Mouse (Mus musculus) liver, adult 2 months (tissue): Measurements from ENCODE around the gene Gm20403. TPM values are rescaled to one million over a fixed set of nuclear protein-coding genes. Genes with fewer than 3 reads are reported as not detected.

Experiments
- DNase-seq: peaks from one replicate; pipeline ENCODE4 v3.0.0-alpha.2; 2011; ENCODE audit warnings: low read depth, low spot score; ENCODE audit errors: extremely low read depth
- H3K27ac ChIP-seq: fragments of 200-500 bp; replicated peaks from 2 replicates; pipeline ENCODE4 v1.5.1; 2012; ENCODE audit warnings: low read depth, mild to moderate bottlenecking, control low read depth, inconsistent platforms, low read length; ENCODE audit not compliant: insufficient read depth
- H3K27me3 ChIP-seq: fragments of 200-500 bp; 2 replicates; pipeline ENCODE4 v1.6.1; 2012; ENCODE audit warnings: mild to moderate bottlenecking, moderate library complexity, low read length, inconsistent platforms; ENCODE audit not compliant: control insufficient read depth, insufficient read depth
- H3K36me3 ChIP-seq: fragments of 200-500 bp; 2 replicates; pipeline ENCODE4 v1.6.1; 2012; ENCODE audit warnings: low read length, inconsistent platforms; ENCODE audit not compliant: control insufficient read depth, insufficient read depth
- H3K4me1 ChIP-seq: fragments of 200-500 bp; 2 replicates; pipeline ENCODE4 v1.6.1; 2011; ENCODE audit warnings: low read length; ENCODE audit not compliant: control insufficient read depth, insufficient read depth
- H3K4me3 ChIP-seq: fragments of 200-500 bp; 2 replicates; pipeline ENCODE4 v1.5.1; 2011; ENCODE audit warnings: low read depth, mild to moderate bottlenecking, control low read depth, low read length, moderate library complexity; ENCODE audit not compliant: insufficient read depth
- H3K79me2 ChIP-seq: fragments of 200-500 bp; 2 replicates; pipeline ENCODE4 v1.6.1; 2012; ENCODE audit warnings: inconsistent platforms, mild to moderate bottlenecking, low read length, moderate library complexity; ENCODE audit not compliant: control insufficient read depth, insufficient read depth
- H3K9ac ChIP-seq: fragments of 200-500 bp; 2 replicates; pipeline ENCODE4 v1.6.1; 2012; ENCODE audit warnings: low read depth, mild to moderate bottlenecking, control low read depth, inconsistent platforms, low read length
- CTCF ChIP-seq: fragments of 200-500 bp; IDR thresholded peaks from 2 replicates; pipeline ENCODE4 v1.5.1; 2011; ENCODE audit warnings: low read depth, low read length, control low read depth
- POLR2A ChIP-seq: fragments of 200-500 bp; IDR thresholded peaks from 2 replicates; pipeline ENCODE4 v1.6.1; 2011; ENCODE audit warnings: low read length, control low read depth; ENCODE audit not compliant: insufficient read depth; ENCODE audit errors: extremely low read depth
- whole genome bisulfite sequencing: fragments of 180-500 bp; shearing (Covaris S2); methylation state at CpG from one replicate; pipeline ENCODE4 v1.1.7; 2018; 5-methylcytosine and 5-hydroxymethylcytosine counted together
- polyA plus RNA-seq: library from polyadenylated mRNA; depleted of rRNA; stranded (reverse); fragments of >200 nt; gene quantifications from 2 replicates; pipeline ENCODE4 v1.2.3, GENCODE M21; 2012
- total RNA-seq: library from RNA; depleted of rRNA; stranded (reverse); fragments of >200 nt; gene quantifications from 2 replicates; pipeline ENCODE4 v1.2.3, GENCODE M21; 2014

Gene Gm20403
- total and polyA plus RNA-seq, 2 experiments: not detected

DNA sequence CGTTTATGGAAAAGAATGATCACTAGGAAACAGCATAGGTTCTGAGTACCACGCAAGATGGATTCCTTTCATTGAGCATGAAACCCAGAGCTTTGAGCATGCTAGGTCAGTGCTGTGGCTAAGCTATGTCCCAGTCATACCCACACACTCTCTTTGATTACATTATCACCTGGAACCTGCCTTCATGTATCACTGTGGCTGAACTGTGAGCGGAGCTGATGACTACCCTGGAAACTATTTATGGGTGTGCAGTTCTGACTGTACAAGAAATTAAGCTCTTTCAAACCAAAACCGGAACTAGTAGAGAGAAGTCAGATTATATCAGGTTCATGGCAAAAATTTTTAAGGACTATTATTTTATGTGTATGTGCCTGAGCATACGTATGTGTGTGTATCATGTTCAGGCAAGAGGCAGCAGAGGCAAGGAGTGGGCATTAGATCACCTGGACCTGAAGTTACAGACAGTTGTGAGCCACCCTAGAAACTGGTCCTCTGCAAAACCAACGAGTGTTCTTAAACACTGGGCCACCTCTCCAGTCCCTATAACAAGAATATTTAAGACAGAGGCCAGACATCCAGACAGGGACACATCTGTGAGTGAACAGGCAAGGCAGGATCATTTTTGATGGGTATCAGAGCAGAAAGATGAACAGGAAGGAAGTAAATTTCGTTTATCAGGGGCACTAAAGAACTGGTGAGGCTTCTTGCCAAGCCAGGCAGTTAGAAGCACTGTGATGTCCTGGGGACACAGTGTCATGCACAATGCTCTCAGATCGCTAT, 30.2 kb upstream of the Gm20403 start:
- Histone ChIP-seq H3K4me1 (no peaks in the 10 kb centered on the region), H3K36me3 (no peaks in the 10 kb centered on the region), H3K9ac (no peak overlapping the region), H3K27me3 (no peaks in the 10 kb centered on the region), H3K4me3 (no peak overlapping the region), H3K79me2 (no peaks in the 10 kb centered on the region), H3K27ac (no peak overlapping the region)
- 76% methylated on average over 8 of the region's 8 CpGs for WGBS
- DNase-seq: no peak
- TF ChIP-seq POLR2A (no peak), CTCF (no peak)

DNA sequence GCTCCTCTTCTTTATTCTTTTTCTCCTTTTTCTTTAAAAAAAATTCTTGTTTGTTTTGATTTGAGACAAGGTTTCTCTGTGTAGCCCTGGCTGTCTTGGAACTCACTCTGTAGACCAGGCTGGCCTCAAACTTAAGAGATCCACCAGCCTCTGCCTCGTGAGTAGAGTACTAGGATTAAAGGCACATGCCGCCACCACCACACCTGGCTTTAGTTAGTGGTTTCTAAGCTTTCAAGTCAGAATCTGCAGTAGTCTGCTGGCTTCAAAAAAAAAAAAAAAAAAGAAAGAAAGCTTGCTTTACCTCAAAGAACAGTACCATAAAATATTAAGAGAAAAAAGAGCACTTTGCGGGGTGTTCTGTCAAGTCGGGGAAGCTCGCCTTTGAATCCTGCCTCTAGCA, 29.1 kb upstream of the Gm20403 start:
- DNase-seq: no peak
- 94% methylated on average over 5 of the region's 5 CpGs for WGBS
- TF ChIP-seq CTCF (no peak), POLR2A (no peak)

DNA sequence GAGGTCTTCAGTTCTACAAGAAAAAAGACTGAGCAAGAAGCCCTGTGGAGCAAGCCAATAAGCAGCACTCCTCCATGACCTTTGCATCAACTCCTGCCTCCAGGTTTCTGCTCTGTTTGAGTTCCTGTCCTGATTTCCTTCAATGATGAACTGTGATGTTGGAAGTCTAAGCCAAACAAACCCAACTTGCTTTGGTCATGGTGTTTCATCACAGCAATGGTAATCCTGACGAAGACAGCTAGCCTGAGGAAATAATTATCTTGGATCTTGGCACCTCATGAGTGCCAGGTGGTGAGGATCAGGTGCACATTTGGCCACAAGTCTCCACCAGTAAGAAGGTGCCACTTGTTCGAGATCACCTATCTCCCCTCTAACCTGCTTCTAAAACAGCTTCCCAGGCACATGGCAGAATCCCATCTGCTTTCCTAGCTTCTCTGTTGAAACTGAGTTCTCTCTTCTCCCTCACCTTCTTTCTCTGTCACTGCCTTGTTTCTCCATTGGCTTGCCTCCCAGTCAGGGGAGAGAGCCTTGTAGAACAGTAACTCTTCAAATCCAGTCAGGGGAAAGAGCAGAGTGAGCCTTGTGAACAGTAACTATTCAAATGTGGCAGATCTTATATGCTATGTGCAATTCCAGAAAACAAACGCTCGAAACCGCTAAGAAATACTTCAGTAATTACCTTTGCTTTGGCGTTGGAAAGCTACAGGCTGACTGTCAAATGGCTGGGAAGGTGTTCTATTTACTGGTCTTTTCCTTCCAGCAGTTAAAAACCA, 27.5 kb upstream of the Gm20403 start, which contains the start of gene Baz1a:
Baz1a (minus strand) TSS at position 723 of the 773 bp plus-strand sequence.
- 84% methylated on average over 6 of the region's 6 CpGs for WGBS
- no peak within 1 kb of the TSS for H3K4me3 ChIP-seq

More for the DNA sequence above, 29.1 kb upstream of the Gm20403 start:
- H3K4me3 ChIP-seq: no peak overlapping the region
- no peak overlapping the region for H3K27ac ChIP-seq
- H3K79me2 ChIP-seq: no peaks in the 10 kb centered on the region
- no peaks in the 10 kb centered on the region for H3K4me1 ChIP-seq
- no peaks in the 10 kb centered on the region for H3K27me3 ChIP-seq
- H3K9ac ChIP-seq: no peak overlapping the region
- H3K36me3 ChIP-seq: no peaks in the 10 kb centered on the region

DNA sequence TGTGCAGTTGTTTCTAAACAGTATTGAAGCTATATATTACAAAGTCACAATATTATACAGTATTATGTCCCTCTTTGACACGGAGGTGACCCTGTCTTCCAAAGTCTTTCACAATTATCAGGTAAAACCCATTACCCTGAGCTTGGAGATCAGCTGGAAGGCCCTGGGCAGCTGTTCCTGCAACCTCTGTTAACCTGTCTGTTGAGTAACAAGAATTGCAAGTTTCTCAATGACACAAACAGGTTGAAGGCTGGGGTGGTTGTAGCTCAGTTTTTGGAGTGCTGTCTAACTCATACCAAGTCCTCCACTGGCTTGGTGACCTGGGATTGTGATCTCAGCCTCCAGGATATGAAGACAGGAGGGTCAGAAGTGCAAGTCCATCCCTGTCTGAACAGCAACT, 26.7 kb upstream of the Gm20403 start:
- Histone ChIP-seq H3K79me2 (no peaks in the 10 kb centered on the region), H3K27ac (no peak overlapping the region), H3K4me3 (no peak overlapping the region), H3K27me3 (no peaks in the 10 kb centered on the region), H3K9ac (no peak overlapping the region), H3K36me3 (no peaks in the 10 kb centered on the region), H3K4me1 (no peaks in the 10 kb centered on the region)
- DNase-seq: peak; percentile 61
- TF ChIP-seq CTCF: no peak
- no peak for TF ChIP-seq POLR2A
- 22% methylated on average over 1 of the region's 1 CpGs for WGBS

More for the DNA sequence above, 27.5 kb upstream of the Gm20403 start, which contains the start of gene Baz1a:
- Histone ChIP-seq H3K79me2 (no peaks in the 10 kb centered on the region), H3K9ac (no peak within 1 kb of the TSS), H3K27me3 (no peaks in the 10 kb centered on the region), H3K27ac (no peak within 1 kb of the TSS), H3K36me3 (no peaks in the 10 kb centered on the region), H3K4me1 (no peaks in the 10 kb centered on the region)
- no peak for DNase-seq
- TF ChIP-seq POLR2A (no peak), CTCF (no peak)

DNA sequence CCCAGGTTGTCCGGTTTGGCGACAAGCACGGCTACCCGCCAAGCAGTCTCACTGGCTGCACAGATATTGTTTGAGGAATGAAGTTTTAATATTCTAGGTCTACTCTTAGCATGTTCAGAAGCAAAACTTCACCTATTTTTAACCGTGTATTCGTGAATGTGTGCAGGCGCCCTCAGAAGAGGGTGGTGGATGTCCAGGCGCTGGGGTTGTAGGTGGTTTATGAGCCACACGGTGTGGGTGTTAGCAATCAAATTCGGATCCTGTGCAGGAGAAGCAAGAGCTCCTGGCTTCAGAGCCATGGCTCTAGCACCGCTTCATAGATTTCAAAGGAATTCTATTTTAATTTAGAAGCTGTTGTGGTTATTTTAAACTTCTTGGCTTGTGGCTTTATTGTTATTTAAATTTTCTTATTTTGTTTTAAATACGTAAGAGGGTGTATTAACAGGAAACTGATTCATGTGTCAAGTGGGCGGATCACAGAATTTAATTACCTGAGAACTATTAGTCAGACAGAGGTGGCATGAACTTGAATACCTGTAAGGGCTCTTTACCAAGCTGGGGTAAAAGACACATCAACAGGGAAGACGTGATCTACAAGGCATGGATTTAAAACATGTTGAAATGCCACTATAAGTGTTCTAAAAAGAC, 21.2 kb upstream of the Gm20403 start:
- no peak for TF ChIP-seq CTCF
- no peak for TF ChIP-seq POLR2A
- Histone ChIP-seq H3K36me3 (no peaks in the 10 kb centered on the region), H3K27me3 (no peaks in the 10 kb centered on the region), H3K27ac (no peak overlapping the region), H3K4me3 (no peak overlapping the region), H3K9ac (no peak overlapping the region), H3K4me1 (no peaks in the 10 kb centered on the region), H3K79me2 (no peaks in the 10 kb centered on the region)
- no peak for DNase-seq
- WGBS: 91% methylated on average over 14 of the region's 14 CpGs
